Mouse (Mus musculus) liver, postnatal 0 days (tissue): ENCODE measurements around the gene Cd19.

Source experiments
- CTCF ChIP-seq: sonication (generic); IDR thresholded peaks from 2 replicates; pipeline ENCODE4 v1.5.1; 2016; ENCODE audit warnings: antibody characterized with exemption, low read depth
- EP300 ChIP-seq: IDR thresholded peaks from 2 replicates; pipeline ENCODE4 v1.6.1; 2016; ENCODE audit warnings: antibody characterized with exemption, low read depth, mild to moderate bottlenecking

DNA sequence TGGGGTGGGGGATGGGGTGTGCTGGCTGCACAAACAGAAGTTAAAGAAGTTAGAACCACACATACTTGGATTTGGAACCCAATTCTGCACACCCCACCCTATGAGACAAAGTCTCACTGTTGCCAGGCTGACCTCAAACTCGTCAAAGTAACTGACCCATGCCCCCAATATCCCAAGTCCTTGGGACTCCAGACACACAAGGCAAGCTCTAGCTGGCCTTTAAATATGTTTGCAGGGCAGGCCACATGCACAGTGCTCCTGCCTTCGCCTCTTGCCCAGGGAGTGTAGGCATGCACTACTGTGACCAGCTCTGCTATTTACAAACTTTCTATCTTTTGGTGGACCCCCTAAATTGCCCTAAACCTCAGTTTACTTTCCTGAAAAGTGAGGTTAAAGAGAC lies 40.6 kb upstream of the Cd19 start:
- no peak for TF ChIP-seq CTCF
- no peak for TF ChIP-seq EP300
